Mouse (Mus musculus) gonadal fat pad, adult 2 months (tissue): ENCODE data around the gene Slc25a5. TPM values are rescaled to one million over a fixed set of nuclear protein-coding genes. Genes with fewer than 3 reads are reported as not detected.
"Not testable (repeated sequence)": the region's sequence is repeated elsewhere in the genome, so short reads cannot be mapped to it uniquely, and the experiment has no call there.

Experiments
- DNase-seq: peaks from one replicate; pipeline ENCODE4 v3.0.0-alpha.2; 2012; ENCODE audit warnings: low read depth
- polyA plus RNA-seq: library from polyadenylated mRNA; depleted of rRNA; stranded (reverse); fragments of >200 nt; gene quantifications from 2 replicates; pipeline ENCODE4 v1.2.3, GENCODE M21; 2012; rRNA removed

Gene Slc25a5
- polyA plus RNA-seq: 543 and 651 TPM in 2 replicates

DNA sequence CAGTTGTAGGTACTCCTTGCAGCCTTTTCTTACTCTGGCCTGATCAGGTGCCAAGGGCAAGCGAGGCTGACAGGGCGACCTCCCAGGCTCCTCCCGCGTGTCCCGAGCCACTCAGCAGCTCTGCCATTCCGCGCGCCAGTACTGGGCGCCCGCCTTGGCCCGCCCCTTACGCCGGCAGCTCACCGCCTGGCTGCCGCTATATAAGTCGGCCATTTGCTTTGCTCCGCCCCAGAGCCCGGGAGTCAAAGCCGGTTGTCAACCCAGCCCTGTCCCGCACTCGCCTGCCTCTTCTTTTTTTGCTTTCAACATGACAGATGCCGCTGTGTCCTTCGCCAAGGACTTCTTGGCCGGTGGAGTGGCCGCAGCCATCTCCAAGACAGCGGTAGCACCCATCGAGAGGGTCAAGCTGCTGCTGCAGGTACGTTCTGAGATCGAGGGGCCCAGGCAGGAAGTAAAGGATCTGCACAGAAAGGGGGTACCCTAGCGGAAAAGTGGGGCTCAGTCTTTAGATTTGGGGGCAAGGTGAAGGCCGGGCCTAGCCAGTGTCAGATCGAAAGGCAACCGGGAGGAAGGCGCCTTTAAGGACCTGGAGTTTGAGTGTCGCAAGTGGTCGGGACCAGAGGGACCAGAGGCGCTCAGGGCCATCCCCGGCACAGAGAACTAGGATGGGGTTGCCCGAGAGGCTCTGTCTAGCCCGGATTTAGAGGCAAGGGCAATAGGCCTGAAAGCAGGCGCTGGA lies at the start of gene Slc25a5:
Slc25a5 (plus strand) TSS at position 228 of the 739 bp plus-strand sequence.
- DNase-seq: no peak

DNA sequence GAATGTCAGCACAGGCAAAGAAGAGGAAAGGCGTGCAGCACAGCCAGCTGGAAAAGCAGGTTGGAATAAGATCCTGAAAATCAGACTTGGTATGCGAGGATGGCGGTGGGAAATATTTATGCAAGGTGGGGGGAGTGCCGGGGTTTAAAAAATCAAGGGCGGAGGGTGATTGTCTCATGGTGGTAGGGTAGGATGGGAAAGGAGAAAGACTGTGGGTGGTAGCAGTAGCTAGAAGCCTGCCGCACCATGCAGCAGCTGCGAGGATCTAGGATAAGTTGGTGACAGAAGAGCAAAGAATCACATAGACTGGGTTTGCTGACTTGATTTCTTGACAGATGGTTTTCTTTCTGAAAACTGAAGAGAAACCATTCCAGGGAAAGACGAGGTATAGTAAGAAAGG lies 48.7 kb upstream of the Slc25a5 start:
- no peak for DNase-seq

DNA sequence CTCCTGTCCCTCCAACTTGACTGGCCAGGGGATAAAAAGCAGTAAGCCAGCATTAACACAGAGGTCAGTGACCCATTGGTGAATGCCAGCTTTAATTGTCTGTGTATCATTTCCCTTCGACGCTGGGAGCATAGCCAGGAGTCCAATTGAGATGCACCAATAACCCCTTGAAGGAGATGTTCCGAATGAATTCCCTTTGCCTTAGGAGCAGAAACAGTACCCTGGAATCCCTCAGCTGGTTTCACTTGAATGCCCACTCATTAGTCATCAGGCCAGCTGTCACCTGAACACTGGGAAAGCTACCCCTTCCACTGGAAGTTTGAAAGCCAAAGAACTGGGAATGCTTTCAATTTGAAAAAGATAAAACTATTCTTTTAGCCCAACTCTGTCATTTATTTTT lies 46.9 kb upstream of the Slc25a5 start:
- no peak for DNase-seq

DNA sequence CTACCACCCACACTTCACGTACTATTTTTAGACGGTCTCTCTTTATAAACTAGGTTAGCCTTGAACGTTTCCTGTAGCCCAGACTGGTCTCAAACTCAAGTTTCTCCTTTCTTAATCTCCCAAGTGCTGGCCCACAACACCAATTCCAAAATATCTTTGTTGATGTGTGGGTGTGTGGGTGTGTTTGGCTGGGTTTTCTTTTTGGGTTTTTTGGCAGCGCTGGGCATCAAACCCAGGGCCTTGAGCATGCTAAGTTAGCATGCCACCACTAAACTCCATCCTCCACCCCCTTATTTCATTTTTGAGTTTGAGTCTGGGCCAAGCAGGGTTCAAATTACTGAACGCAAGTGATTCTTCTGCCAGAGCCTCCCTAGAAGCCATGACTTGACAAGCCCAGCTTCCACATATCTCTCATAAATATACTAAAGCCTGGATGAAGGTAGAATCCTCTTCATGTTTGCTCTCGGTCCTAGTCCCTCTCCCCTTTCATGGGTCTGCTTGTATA lies 46.1 kb upstream of the Slc25a5 start:
- no peak for DNase-seq

DNA sequence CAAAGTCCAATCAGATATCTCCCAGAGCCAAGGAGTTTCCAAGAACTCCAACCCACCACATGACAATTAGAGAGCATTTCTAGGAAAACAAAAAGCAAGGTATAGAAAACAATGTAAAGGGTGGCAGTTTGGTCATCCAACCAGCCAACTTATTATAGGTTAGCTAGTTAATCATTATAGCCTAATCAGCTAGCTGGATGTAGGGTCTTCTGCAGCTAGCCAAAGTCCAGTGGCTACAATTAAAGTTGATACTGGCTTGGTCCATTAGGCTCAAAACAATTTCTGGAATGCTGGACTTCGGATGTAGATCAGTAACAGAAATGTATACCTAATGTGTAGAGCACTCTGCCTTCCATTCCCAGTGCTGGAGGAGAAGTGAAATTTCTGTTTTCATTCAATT lies 44.9 kb upstream of the Slc25a5 start:
- no peak for DNase-seq

DNA sequence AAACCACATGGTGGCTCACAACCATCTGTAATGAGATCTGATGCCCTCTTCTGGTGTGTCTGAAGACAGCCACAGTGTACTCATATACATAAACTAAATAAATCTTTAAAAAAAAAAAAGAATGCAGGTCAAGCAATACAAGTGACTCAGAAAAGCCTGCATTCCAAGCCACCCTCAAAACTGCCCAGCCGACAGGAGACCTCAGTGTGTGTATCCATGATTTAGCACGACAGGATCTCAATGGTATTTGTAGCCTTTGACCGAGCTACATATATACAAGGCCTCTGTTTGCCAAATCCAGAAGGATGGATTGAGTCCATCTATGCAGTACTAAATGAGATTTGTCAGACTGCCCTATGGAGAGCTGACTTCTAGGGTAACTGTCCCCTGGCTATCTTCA lies 42.9 kb upstream of the Slc25a5 start:
- no peak for DNase-seq

- no peak for DNase-seq
These were observed 37.5 kb upstream of the Slc25a5 start for GRCm38 (mm10) chrX:36757796-36758472.

- DNase-seq: no peak
These were observed 36.9 kb upstream of the Slc25a5 start for GRCm38 (mm10) chrX:36758566-36758965.

GRCm38 (mm10) chrX:36760946-36761635 lies 34.4 kb upstream of the Slc25a5 start:
- DNase-seq: no peak

DNA sequence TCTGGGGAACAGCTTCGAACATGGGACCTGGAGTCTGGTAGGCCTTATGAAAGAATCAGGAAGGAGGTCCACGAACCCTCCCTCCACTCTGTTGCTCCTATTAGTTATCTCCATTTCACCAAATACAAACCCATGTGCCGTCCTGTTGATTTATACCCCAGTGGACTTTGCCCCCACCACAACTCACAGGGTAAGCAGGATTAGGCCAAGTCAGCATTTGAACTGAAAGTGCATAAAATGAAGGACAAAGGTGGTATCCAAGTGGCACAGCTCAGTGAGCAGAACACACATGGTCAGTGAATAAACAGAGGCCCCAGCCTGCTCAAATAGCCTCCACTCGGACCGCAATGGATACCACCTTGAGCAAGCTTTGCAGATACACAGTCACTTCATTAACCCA lies 33.2 kb upstream of the Slc25a5 start:
- no peak for DNase-seq

GRCm38 (mm10) chrX:36762894-36763293 lies 32.6 kb upstream of the Slc25a5 start:
- DNase-seq: no peak

DNA sequence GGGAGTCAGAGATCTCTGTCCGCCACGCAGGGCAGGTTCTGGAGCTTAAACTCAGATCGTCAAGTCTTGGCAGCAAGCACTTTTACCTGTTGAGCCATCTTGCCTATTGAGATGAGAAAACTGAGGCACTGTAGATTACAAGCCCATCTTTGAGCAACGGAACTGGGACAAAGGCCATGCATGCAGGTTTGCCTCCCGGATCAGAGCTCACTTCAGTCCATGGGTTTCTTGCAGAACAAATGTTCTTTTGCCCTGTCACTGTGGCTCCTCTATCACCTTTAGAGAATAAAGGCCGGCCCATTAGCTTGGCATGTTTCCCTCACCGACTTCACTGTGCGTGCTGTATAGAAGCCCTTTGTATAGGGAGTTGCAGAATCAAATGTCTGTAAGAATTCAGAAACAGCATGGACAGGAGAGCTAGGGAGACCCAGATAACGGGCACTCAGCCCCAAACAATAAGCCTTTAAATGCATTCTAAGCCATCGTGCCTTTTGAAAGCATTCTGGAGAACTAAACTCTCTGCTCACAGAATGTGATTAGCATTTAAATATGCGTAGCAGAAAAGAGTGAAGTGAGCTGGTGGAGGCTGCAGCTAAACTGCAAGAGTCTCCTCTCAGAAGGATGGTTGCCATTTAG lies 32.0 kb upstream of the Slc25a5 start:
- DNase-seq: no peak

DNA sequence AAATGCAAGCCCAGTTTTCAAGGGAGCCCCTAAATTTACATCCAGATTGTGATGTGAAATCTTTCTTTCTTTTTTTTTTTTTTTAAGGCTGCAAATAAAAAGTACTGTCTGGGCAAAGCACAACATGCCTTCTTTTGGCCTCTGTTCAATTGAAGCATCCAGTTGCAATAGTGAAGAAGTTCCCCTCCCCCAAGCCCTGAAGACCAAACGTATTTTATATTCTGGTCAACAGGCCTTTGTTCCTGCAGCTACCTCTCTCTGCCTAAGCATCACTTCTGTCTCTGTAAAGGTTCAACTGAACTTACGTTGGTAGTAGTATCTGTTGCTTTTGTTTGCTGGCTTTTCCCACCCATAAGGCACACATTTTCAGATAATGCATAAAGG lies 31.5 kb upstream of the Slc25a5 start:
- no peak for DNase-seq

- DNase-seq: no peak
These were observed 28.1 kb upstream of the Slc25a5 start for GRCm38 (mm10) chrX:36767386-36767785.

DNA sequence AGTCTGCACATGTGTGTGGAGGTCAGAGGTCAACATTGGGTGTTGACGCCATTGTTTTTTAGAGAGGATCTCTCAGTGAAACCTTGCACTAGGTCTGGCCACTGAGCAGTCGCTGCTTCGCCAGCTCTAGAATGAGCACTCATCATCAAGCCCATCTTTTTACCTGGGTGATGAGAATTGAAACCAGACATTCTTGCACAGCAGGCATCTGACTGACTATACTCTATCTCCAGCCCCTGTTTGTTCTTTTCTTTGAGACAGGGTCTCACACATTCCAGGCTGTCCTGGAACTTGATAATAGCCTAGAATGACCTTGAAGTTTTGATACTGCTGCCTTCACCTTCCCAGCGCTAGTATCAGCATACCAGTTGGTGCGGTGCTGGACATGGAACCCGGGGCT lies 22.9 kb upstream of the Slc25a5 start:
- DNase-seq: no peak

DNA sequence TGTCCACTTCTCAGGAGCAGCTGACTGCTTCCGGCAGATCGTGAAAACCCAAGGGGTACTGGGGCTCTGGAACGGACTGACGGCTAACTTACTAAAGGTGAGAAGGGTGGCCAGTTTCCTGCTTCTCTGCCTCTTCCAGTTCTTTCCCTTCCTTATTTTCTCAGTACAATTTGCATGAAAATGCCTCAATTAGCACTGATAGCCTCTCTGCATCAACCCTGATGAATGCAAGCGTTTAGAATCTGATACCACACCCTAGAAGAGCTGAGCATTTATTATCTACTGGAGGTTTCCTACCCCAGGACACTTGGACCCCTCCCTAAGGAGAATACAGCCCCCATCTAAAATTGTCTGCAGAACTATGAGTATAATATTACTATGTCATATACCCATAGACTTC lies 19.9 kb upstream of the Slc25a5 start:
- no peak for DNase-seq

GRCm38 (mm10) chrX:36777694-36778093 lies 17.8 kb upstream of the Slc25a5 start:
- no peak for DNase-seq

GRCm38 (mm10) chrX:36789360-36789759 lies 6.1 kb upstream of the Slc25a5 start:
- DNase-seq: no peak

DNA sequence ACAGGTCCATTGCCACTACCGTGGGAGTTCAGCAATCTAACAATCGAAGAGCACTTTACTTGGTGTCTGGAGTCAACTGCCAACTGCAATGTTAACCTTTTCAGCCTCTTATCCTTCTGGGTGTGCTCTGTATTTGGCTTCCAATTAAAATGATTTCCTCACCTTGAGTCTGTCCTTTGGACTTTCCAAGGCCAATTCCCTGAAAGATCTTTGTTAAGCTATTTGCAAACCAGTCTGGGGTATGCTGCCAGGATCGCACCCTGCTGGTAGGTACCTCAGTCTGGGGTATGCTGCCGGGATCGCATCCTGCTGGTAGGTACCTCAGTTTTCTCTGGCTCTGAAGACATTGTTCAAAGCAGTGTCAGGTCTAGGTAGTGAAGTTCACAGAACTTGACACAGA lies 880 bp upstream of the Slc25a5 start:
- no peak for DNase-seq

GRCm38 (mm10) chrX:36796163-36796581 lies 721 bp downstream of the Slc25a5 start:
- no peak for DNase-seq

DNA sequence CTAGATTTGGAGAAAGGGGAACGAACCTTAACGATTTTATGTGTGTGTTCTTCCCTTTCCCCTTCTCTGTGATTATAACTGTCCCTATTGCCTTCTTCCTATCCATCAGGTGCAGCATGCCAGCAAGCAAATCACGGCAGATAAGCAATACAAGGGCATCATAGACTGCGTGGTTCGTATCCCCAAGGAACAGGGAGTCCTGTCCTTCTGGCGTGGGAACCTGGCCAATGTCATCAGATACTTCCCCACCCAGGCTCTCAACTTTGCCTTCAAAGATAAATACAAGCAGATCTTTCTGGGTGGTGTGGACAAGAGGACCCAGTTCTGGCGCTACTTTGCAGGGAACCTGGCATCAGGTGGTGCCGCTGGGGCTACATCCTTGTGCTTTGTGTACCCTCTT lies 1.3 kb downstream of the Slc25a5 start:
- DNase-seq: not testable (repeated sequence)
